Mouse (Mus musculus) liver, postnatal 0 days (tissue): Measurements from ENCODE around the gene Pyroxd1. TPM values are rescaled to one million over a fixed set of nuclear protein-coding genes. Genes with fewer than 3 reads are reported as not detected.

Source experiments
- ATAC-seq: fragments of 200-750 bp; cut with Nextera tagmentation; 2 replicates; pipeline ENCODE4 v1.8.0; 2017; ENCODE audit warnings: mild to moderate bottlenecking, moderate library complexity
- DNase-seq: peaks from one replicate; pipeline ENCODE4 v3.0.0-alpha.2; 2016
- H3K27ac ChIP-seq: fragments of 300-500 bp; sonication (generic); 2 replicates; pipeline ENCODE4 v1.5.1; 2014; ENCODE audit warnings: antibody characterized with exemption, moderate library complexity, mild to moderate bottlenecking, low read depth
- H3K27me3 ChIP-seq: fragments of 300-500 bp; sonication (generic); 2 replicates; pipeline ENCODE4 v1.6.1; 2014; ENCODE audit warnings: low read length, control low read depth, mixed read lengths; ENCODE audit not compliant: insufficient read depth
- H3K36me3 ChIP-seq: fragments of 300-500 bp; sonication (generic); replicated peaks from 2 replicates; pipeline ENCODE4 v1.6.1; 2014; ENCODE audit warnings: mild to moderate bottlenecking, control low read depth, low read length, moderate library complexity, mixed read lengths; ENCODE audit not compliant: insufficient read depth
- H3K4me1 ChIP-seq: fragments of 300-500 bp; sonication (generic); 2 replicates; pipeline ENCODE4 v1.6.1; 2014; ENCODE audit warnings: antibody characterized with exemption, mild to moderate bottlenecking, control low read depth; ENCODE audit not compliant: insufficient read depth
- H3K4me2 ChIP-seq: fragments of 300-500 bp; sonication (generic); 2 replicates; pipeline ENCODE4 v1.6.1; 2014; ENCODE audit warnings: low read depth, mild to moderate bottlenecking, low read length, moderate library complexity, mixed read lengths
- H3K4me3 ChIP-seq: fragments of 300-500 bp; sonication (generic); 2 replicates; pipeline ENCODE4 v1.5.1; 2014; ENCODE audit warnings: low read depth, low read length
- H3K9ac ChIP-seq: fragments of 300-500 bp; sonication (generic); replicated peaks from 2 replicates; pipeline ENCODE4 v1.6.1; 2014; ENCODE audit warnings: mild to moderate bottlenecking, moderate library complexity
- H3K9me3 ChIP-seq: fragments of 300-500 bp; sonication (generic); 2 replicates; pipeline ENCODE4 v1.6.1; 2016; ENCODE audit warnings: mild to moderate bottlenecking, control low read depth, low read length, mixed read lengths
- CTCF ChIP-seq: sonication (generic); IDR thresholded peaks from 2 replicates; pipeline ENCODE4 v1.5.1; 2016; ENCODE audit warnings: antibody characterized with exemption, low read depth
- EP300 ChIP-seq: IDR thresholded peaks from 2 replicates; pipeline ENCODE4 v1.6.1; 2016; ENCODE audit warnings: antibody characterized with exemption, low read depth, mild to moderate bottlenecking
- WGBS: fragments of 180-500 bp; shearing (Covaris S2); extraction: QIAGEN DNeasy Blood & Tissue Kit; methylation state at CpG from one replicate; pipeline ENCODE4 v1.1.7; 2014; ENCODE audit not compliant: insufficient replicate concordance; 5-methylcytosine and 5-hydroxymethylcytosine counted together
- polyA plus RNA-seq: library from polyadenylated mRNA; unstranded; fragments of >200 nt; fragmentation: Nextera tagmentation; extraction: Ambion mirVana; gene quantifications from 2 replicates; pipeline ENCODE4 v1.2.1, GENCODE M21; 2015

Pyroxd1 gene
- 11.0 and 11.7 TPM in 2 replicates for polyA plus RNA-seq

- Histone ChIP-seq H3K27ac (peak within 1 kb of the TSS; percentile 90), H3K4me1 (peaks cover 17% of the 10 kb centered on the region), H3K4me3 (peak within 1 kb of the TSS; percentile 88), H3K4me2 (peak within 1 kb of the TSS; percentile 64), H3K36me3 (peaks cover 6% of the 10 kb centered on the region; the same call in 1 of the 2 replicates), H3K27me3 (no peaks in the 10 kb centered on the region), H3K9ac (peak within 1 kb of the TSS; percentile 74), H3K9me3 (no peaks in the 10 kb centered on the region)
- TF ChIP-seq CTCF (no peak), EP300 (peak; percentile 77; the same call in 1 of the 2 replicates)
- ATAC-seq (peak; percentile 90), DNase-seq (peak; percentile 88)
- WGBS = under 1% methylated on average over 48 of the region's 48 CpGs
Measured at GRCm38 (mm10) chr6:142345440-142346038, at the start of gene Pyroxd1. Gene Pyroxd1 (plus strand): TSS chr6:142345654.

GRCm38 (mm10) chr6:142298098-142298497, 47.4 kb upstream of the Pyroxd1 start, which contains the start of gene Iapp:
Gene Iapp (plus strand): TSS chr6:142298423.
- Histone ChIP-seq H3K4me1 (no peaks in the 10 kb centered on the region), H3K9ac (no peak within 1 kb of the TSS), H3K27ac (no peak within 1 kb of the TSS), H3K4me2 (no peak within 1 kb of the TSS), H3K36me3 (no peaks in the 10 kb centered on the region), H3K27me3 (no peaks in the 10 kb centered on the region), H3K4me3 (no peak within 1 kb of the TSS), H3K9me3 (no peaks in the 10 kb centered on the region)
- TF ChIP-seq CTCF (no peak), EP300 (no peak)
- DNase-seq = no peak
- 50% methylated on average over 4 of the region's 4 CpGs for WGBS
- ATAC-seq = no peak

DNA sequence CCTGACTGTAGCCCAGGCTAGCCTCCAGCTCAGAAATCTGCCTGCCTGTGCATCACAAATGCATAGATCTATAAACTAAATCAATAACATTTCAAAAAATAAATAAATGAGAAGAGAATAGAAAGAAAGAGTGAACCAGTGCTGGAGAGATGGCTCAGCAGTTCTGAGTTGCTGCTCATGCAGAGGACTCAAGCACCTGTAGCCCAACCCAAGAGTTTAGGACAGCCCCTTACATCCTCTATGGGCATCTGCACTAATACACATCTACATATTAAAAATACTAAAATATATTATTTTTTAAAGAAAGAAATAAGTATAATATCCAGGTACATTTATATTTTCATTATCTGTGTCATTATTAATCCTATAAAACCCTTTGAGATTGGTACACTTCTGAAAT, 40.4 kb upstream of the Pyroxd1 start:
- H3K4me3 ChIP-seq = no peak overlapping the region
- H3K9ac ChIP-seq = no peak overlapping the region
- H3K9me3 ChIP-seq = peaks cover 3% of the 10 kb centered on the region
- H3K27me3 ChIP-seq = no peaks in the 10 kb centered on the region
- H3K36me3 ChIP-seq = no peaks in the 10 kb centered on the region
- H3K4me1 ChIP-seq = no peaks in the 10 kb centered on the region
- TF ChIP-seq CTCF (no peak), EP300 (no peak)
- no peak overlapping the region for H3K27ac ChIP-seq
- no peak for DNase-seq
- ATAC-seq = no peak
- H3K4me2 ChIP-seq = no peak overlapping the region

DNA sequence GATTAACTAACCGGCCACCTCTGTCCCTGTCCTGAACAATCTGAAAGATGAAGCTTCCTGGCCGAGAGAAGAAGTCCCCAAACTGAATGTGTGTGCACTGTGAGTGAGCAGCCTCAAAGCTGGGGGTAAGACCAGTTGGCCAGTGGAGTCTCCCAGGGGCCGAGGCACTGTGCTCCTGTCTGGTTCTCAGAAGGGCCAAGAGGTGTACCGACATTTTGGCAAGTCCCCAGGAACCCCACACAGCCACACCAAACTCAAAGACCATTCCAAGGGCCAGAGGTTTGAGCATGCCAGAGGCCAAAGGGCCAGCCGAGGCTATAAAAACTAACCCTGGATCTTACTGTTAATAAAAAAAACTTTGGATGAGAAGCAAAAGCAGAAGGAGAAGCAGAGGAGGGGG, 31.2 kb upstream of the Pyroxd1 start:
- Histone ChIP-seq H3K9ac (no peak overlapping the region), H3K36me3 (no peaks in the 10 kb centered on the region), H3K4me3 (no peak overlapping the region), H3K27me3 (no peaks in the 10 kb centered on the region), H3K9me3 (peaks cover 3% of the 10 kb centered on the region), H3K4me2 (no peak overlapping the region), H3K27ac (no peak overlapping the region), H3K4me1 (no peaks in the 10 kb centered on the region)
- WGBS = 68% methylated on average over 5 of the region's 5 CpGs
- DNase-seq (no peak), ATAC-seq (no peak)
- no peak for TF ChIP-seq CTCF

DNA sequence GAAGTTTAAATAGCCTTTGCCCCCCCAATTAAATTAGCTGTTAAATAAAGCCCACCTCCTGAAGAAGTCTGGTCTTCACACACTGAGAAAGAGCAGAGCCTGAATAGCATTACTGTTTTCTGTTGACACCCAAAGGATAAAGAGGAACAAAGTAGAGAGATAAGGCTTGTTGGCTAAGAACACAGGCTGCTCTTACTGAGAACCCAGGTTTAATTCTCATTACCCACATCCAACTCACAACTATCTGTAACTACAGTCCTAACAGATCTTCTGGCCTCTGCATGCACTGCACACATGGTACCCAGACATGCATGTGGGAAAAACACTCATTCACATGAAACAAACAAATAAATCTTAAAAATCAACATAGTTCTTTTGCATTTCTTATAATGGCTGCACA, 28.3 kb upstream of the Pyroxd1 start:
- Histone ChIP-seq H3K9ac (no peak overlapping the region), H3K4me3 (no peak overlapping the region), H3K36me3 (no peaks in the 10 kb centered on the region), H3K4me1 (no peaks in the 10 kb centered on the region), H3K27ac (no peak overlapping the region), H3K4me2 (no peak overlapping the region), H3K9me3 (no peaks in the 10 kb centered on the region), H3K27me3 (no peaks in the 10 kb centered on the region)
- no peak for TF ChIP-seq CTCF
- no peak for ATAC-seq
- no peak for DNase-seq

DNA sequence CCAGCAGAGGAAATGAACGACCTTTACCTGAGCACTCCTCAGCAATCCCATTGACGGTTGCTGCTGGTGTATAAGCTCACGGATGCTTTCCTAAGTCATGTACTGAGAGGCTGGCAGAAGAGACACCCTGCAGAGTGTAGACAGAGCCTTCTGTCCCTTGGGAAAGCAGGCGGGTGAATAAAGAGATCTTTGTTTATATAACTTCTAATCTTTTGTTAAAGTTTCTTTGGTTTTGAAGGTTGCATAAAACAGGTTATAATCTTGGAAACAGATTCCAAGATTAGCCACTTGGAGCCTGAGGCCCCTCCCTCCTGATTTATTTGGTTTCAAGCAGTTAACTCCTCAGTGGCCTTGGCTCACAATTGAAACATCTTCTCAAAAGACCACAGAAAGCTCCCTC, 22.6 kb upstream of the Pyroxd1 start, which contains the start of gene Slco1a5:
Gene Slco1a5, minus strand, starts transcription at position 101 of the 400 bp plus-strand sequence.
- Histone ChIP-seq H3K9me3 (no peaks in the 10 kb centered on the region), H3K4me3 (no peak within 1 kb of the TSS), H3K4me2 (no peak within 1 kb of the TSS), H3K27ac (no peak within 1 kb of the TSS), H3K9ac (no peak within 1 kb of the TSS), H3K27me3 (no peaks in the 10 kb centered on the region), H3K36me3 (no peaks in the 10 kb centered on the region), H3K4me1 (no peaks in the 10 kb centered on the region)
- TF ChIP-seq EP300 (no peak), CTCF (no peak)
- DNase-seq = no peak
- WGBS = 49% methylated on average over 4 of the region's 4 CpGs
- no peak for ATAC-seq

GRCm38 (mm10) chr6:142326598-142326997, 18.9 kb upstream of the Pyroxd1 start:
- TF ChIP-seq EP300 (no peak), CTCF (peak; percentile 41)
- ATAC-seq (no peak), DNase-seq (no peak)
- H3K27me3 ChIP-seq = no peaks in the 10 kb centered on the region
- no peaks in the 10 kb centered on the region for H3K9me3 ChIP-seq
- no peaks in the 10 kb centered on the region for H3K36me3 ChIP-seq
- WGBS = 63% methylated on average over 3 of the region's 3 CpGs
- H3K27ac ChIP-seq = no peak overlapping the region
- no peak overlapping the region for H3K4me3 ChIP-seq
- no peaks in the 10 kb centered on the region for H3K4me1 ChIP-seq
- no peak overlapping the region for H3K4me2 ChIP-seq
- H3K9ac ChIP-seq = no peak overlapping the region
